Mouse (Mus musculus): ENCODE data around the gene Reps2. TPM values are rescaled to one million over a fixed set of nuclear protein-coding genes. Genes with fewer than 3 reads are reported as not detected.
A peak's percentile ranks its signal among the peaks of the same experiment; 100 is the strongest.

Reps2 gene
- polyA plus RNA-seq, 1 experiment from 2014 or later: 1.8 TPM

DNA sequence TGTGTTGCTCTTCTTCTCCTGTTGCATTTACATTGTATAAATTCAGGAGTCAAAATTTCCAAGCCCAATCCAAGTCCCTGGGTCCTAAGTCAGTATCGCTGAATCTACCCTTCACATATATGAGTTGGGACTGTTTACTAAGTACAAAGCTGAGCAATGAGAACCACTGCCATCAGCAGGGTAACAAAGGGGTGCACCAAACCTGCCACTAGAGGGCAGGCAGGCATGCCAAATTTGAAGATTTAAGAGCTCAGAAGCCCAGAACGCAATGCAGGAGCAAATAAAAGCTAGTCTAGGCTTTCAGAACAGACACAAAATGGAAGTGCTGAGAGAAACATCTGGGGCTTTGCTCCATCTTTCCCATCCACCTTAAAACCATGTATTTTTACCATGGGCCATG lies 116.2 kb downstream of the Reps2 start:
- Histone ChIP-seq H3K9me3 (no peaks in the 10 kb centered on the region), H3K4me2 (no peak overlapping the region), H3K36me3 (no peaks in the 10 kb centered on the region), H3K27me3 (peaks cover 35% of the 10 kb centered on the region), H3K27ac (replicated peaks) (no peak overlapping the region), H3K4me1 (replicated peaks) (no peaks in the 10 kb centered on the region), H3K9ac (no peak overlapping the region), H3K4me3 (no peak overlapping the region)
- ATAC-seq (ENCODE audit: low read depth): no peak
- 35% methylated on average over 2 of the region's 2 CpGs for WGBS

DNA sequence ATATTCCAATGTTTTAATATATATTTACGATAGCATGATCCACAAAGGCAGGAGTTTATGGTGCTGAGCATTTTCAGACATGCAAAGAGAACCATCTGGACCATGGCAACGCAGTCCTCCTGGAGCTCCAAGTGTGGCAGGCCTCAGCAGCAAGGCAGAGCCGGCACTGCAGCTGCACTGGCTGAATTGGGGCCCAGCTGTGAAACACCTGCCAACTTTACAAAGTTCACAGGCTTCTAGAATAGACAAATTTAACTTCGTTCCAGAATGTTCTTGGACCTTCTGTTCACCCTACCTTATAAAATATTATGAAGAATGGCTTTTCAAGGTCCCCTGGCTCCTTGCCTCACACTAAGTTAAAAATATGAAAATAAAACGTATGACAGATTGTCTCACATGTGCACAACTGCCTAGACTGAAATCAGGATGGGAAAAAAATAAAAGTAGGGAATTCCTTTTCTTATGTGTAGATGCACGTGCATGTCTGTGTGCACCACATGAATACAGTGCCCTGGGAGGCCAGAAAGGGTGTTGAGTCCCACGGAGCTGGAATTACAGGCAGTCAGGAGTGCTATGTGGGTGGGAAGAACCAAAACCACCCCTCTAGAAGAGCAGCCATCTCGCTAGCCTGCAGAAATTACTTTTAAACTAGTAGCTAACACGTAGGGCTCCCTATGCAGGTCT lies 121.5 kb downstream of the Reps2 start:
- 49% methylated on average over 9 of the region's 9 CpGs for WGBS
- Histone ChIP-seq H3K27ac (replicated peaks) (peak overlapping the region; percentile 52), H3K4me3 (no peak overlapping the region), H3K4me1 (replicated peaks) (peaks cover 9% of the 10 kb centered on the region), H3K9ac (no peak overlapping the region), H3K9me3 (no peaks in the 10 kb centered on the region), H3K27me3 (peaks cover 60% of the 10 kb centered on the region), H3K4me2 (no peak overlapping the region), H3K36me3 (no peaks in the 10 kb centered on the region)
- peak; percentile 71; the same call in 1 of the 2 replicates for ATAC-seq (ENCODE audit: low read depth)

- Histone ChIP-seq H3K9ac (no peak overlapping the region), H3K36me3 (no peaks in the 10 kb centered on the region), H3K4me1 (replicated peaks) (peaks cover 9% of the 10 kb centered on the region), H3K9me3 (no peaks in the 10 kb centered on the region), H3K4me3 (no peak overlapping the region), H3K27ac (replicated peaks) (peak overlapping the region; percentile 4), H3K27me3 (peaks cover 60% of the 10 kb centered on the region), H3K4me2 (no peak overlapping the region)
- 24% methylated on average over 4 of the region's 4 CpGs for WGBS
- peak; percentile 69 for ATAC-seq (ENCODE audit: low read depth)
Measured at GRCm38 (mm10) chrX:162521197-162521596, 122.3 kb downstream of the Reps2 start.

GRCm38 (mm10) chrX:162520374-162520773 lies 123.1 kb downstream of the Reps2 start:
- Histone ChIP-seq H3K9me3 (no peaks in the 10 kb centered on the region), H3K4me3 (no peak overlapping the region), H3K36me3 (no peaks in the 10 kb centered on the region), H3K9ac (no peak overlapping the region), H3K27me3 (peaks cover 55% of the 10 kb centered on the region), H3K4me1 (replicated peaks) (peaks cover 9% of the 10 kb centered on the region), H3K27ac (replicated peaks) (no peak overlapping the region), H3K4me2 (no peak overlapping the region)
- 62% methylated on average over 2 of the region's 2 CpGs for WGBS
- no peak for ATAC-seq (ENCODE audit: low read depth)

DNA sequence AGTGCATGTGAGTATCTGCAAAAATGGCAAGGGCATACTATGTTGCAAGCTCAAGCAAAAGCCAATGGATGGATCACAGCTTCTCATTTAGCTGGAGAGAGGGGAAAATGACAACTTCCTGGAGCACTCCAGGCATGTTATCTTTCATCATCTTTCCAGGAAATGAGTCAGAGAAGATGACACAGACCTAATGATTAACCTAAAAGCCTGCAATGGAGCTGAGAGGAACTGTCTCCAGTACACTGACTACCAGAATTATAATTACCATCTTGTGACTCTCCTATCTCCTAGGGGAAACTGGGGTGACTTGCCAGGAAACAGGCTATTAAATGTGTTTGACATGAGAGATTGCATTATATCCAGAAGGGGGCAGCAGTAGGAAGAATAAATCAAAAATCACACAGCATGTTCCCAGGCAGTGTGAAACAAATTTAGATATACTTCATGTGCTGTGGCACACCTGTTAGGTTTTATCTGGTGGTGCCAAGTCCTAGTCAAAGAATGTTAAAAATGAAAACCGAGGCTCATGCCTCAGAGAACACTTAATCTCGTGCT lies 132.9 kb downstream of the Reps2 start:
- no peak overlapping the region for H3K9ac ChIP-seq
- no peaks in the 10 kb centered on the region for H3K9me3 ChIP-seq
- H3K4me1 ChIP-seq (replicated peaks): no peaks in the 10 kb centered on the region
- no peaks in the 10 kb centered on the region for H3K36me3 ChIP-seq
- no peak for ATAC-seq (ENCODE audit: low read depth)
- 73% methylated on average over 2 of the region's 2 CpGs for WGBS
- no peak overlapping the region for H3K4me3 ChIP-seq
- H3K27me3 ChIP-seq: peaks cover 46% of the 10 kb centered on the region
- H3K4me2 ChIP-seq: no peak overlapping the region
- no peak overlapping the region for H3K27ac ChIP-seq (replicated peaks)

DNA sequence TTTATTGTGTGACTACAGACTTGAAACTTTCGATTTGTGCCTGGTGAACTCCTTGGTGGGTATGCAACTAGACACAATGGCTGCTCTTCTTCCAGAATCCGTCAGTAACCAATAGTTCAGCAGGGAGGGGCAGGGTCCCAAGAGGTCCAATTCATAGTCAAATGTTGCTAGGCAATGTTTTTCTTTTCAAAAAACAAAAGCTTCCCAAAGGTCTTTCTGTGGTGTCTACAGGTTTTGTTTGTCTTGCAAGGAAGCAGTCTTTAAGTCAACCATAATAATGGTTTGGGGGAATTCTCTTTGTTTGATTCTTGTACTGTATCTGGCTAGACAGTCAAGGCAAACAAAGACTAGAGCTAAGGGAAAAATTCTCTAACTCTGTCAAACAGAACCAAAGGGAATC lies 138.3 kb downstream of the Reps2 start:
- no peak overlapping the region for H3K4me2 ChIP-seq
- H3K27ac ChIP-seq (replicated peaks): no peak overlapping the region
- no peaks in the 10 kb centered on the region for H3K36me3 ChIP-seq
- H3K9ac ChIP-seq: no peak overlapping the region
- WGBS: 23% methylated on average over 2 of the region's 2 CpGs
- H3K9me3 ChIP-seq: no peaks in the 10 kb centered on the region
- no peaks in the 10 kb centered on the region for H3K4me1 ChIP-seq (replicated peaks)
- ATAC-seq (ENCODE audit: low read depth): no peak
- no peak overlapping the region for H3K4me3 ChIP-seq
- peaks cover 78% of the 10 kb centered on the region for H3K27me3 ChIP-seq

GRCm38 (mm10) chrX:162503436-162503835 lies 140.0 kb downstream of the Reps2 start:
- no peak overlapping the region for H3K4me3 ChIP-seq
- WGBS: 51% methylated on average over 2 of the region's 2 CpGs
- no peak for ATAC-seq (ENCODE audit: low read depth)
- H3K4me1 ChIP-seq (replicated peaks): no peaks in the 10 kb centered on the region
- peaks cover 67% of the 10 kb centered on the region for H3K27me3 ChIP-seq
- H3K9me3 ChIP-seq: no peaks in the 10 kb centered on the region
- H3K4me2 ChIP-seq: no peak overlapping the region
- H3K36me3 ChIP-seq: no peaks in the 10 kb centered on the region
- H3K27ac ChIP-seq (replicated peaks): no peak overlapping the region
- no peak overlapping the region for H3K9ac ChIP-seq

DNA sequence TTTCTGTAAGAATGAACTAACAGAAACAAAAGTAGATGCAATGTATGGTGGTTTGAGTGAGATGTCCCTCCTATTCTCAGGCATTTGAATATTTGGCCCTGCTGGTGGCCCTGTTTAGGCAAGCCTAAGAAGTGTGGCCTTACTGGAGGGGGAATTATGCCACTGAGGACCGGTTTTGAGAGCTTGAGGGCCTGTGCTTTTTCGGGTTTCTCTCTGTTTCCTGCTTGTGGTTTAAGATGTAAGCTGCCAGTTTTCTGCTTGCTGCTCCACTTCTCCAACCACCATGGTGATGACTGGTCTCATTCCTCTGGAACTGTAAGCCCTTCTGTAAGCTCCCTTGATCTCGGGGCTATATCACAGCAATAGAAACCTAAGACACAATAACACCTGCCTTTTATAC lies 142.5 kb downstream of the Reps2 start:
- WGBS: 85% methylated on average over 3 of the region's 3 CpGs
- Histone ChIP-seq H3K36me3 (no peaks in the 10 kb centered on the region), H3K4me2 (no peak overlapping the region), H3K27ac (replicated peaks) (no peak overlapping the region), H3K27me3 (peaks cover 65% of the 10 kb centered on the region), H3K9ac (no peak overlapping the region), H3K4me3 (no peak overlapping the region), H3K4me1 (replicated peaks) (no peaks in the 10 kb centered on the region), H3K9me3 (no peaks in the 10 kb centered on the region)
- ATAC-seq (ENCODE audit: low read depth): no peak

- H3K27me3 ChIP-seq: peaks cover 58% of the 10 kb centered on the region
- no peak overlapping the region for H3K4me2 ChIP-seq
- no peaks in the 10 kb centered on the region for H3K36me3 ChIP-seq
- ATAC-seq (ENCODE audit: low read depth): no peak
- no peaks in the 10 kb centered on the region for H3K4me1 ChIP-seq (replicated peaks)
- H3K27ac ChIP-seq (replicated peaks): no peak overlapping the region
- 36% methylated on average over 2 of the region's 2 CpGs for WGBS
- H3K4me3 ChIP-seq: no peak overlapping the region
- no peak overlapping the region for H3K9ac ChIP-seq
- no peaks in the 10 kb centered on the region for H3K9me3 ChIP-seq
Measured at GRCm38 (mm10) chrX:162496485-162496884, 147.0 kb downstream of the Reps2 start.

GRCm38 (mm10) chrX:162488630-162489029 lies 154.8 kb downstream of the Reps2 start:
- H3K9me3 ChIP-seq: no peaks in the 10 kb centered on the region
- H3K4me2 ChIP-seq: no peak overlapping the region
- H3K36me3 ChIP-seq: no peaks in the 10 kb centered on the region
- H3K9ac ChIP-seq: no peak overlapping the region
- peaks cover 21% of the 10 kb centered on the region for H3K27me3 ChIP-seq
- ATAC-seq (ENCODE audit: low read depth): no peak
- H3K4me1 ChIP-seq (replicated peaks): no peaks in the 10 kb centered on the region
- no peak overlapping the region for H3K4me3 ChIP-seq
- no peak overlapping the region for H3K27ac ChIP-seq (replicated peaks)
- 77% methylated on average over 1 of the region's 1 CpGs for WGBS

- H3K36me3 ChIP-seq: no peaks in the 10 kb centered on the region
- no peaks in the 10 kb centered on the region for H3K9me3 ChIP-seq
- H3K4me2 ChIP-seq: no peak overlapping the region
- H3K4me3 ChIP-seq: no peak overlapping the region
- no peak for ATAC-seq (ENCODE audit: low read depth)
- no peak overlapping the region for H3K27ac ChIP-seq (replicated peaks)
- no peak overlapping the region for H3K9ac ChIP-seq
- no peaks in the 10 kb centered on the region for H3K4me1 ChIP-seq (replicated peaks)
- H3K27me3 ChIP-seq: peaks cover 17% of the 10 kb centered on the region
Measured at GRCm38 (mm10) chrX:162487734-162488133, 155.7 kb downstream of the Reps2 start.

GRCm38 (mm10) chrX:162470213-162470612 lies 173.2 kb downstream of the Reps2 start:
- Histone ChIP-seq H3K27ac (replicated peaks) (no peak overlapping the region), H3K27me3 (peaks cover 23% of the 10 kb centered on the region), H3K9me3 (no peaks in the 10 kb centered on the region), H3K4me2 (no peak overlapping the region), H3K36me3 (no peaks in the 10 kb centered on the region), H3K9ac (no peak overlapping the region), H3K4me3 (no peak overlapping the region), H3K4me1 (replicated peaks) (no peaks in the 10 kb centered on the region)
- WGBS: 77% methylated on average over 3 of the region's 3 CpGs
- ATAC-seq (ENCODE audit: low read depth): no peak

DNA sequence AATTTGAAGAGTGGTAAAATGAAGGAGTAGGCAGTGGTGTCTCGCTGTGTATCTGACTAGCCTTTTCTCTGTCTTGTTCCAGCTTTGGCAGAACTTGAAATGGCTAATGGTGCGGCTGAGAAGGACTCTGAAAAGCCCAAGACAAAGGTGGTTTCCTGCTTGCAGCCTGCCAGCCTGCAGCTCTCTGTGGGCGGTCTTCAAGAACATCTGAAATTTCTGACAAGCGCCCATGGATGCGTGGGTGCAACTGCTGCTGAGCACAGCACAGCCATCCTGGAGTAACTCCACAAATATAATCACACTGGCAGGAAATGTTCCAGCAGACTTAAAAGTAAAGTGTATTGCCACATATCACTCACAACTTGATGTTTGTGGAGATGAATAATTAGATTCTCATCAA lies 181.3 kb downstream of the Reps2 start:
- Histone ChIP-seq H3K9me3 (no peaks in the 10 kb centered on the region), H3K4me2 (no peak overlapping the region), H3K4me1 (replicated peaks) (no peaks in the 10 kb centered on the region), H3K27ac (replicated peaks) (no peak overlapping the region), H3K27me3 (no peaks in the 10 kb centered on the region; the same call in 1 of the 2 replicates), H3K4me3 (no peak overlapping the region), H3K36me3 (no peaks in the 10 kb centered on the region), H3K9ac (no peak overlapping the region)
- WGBS: 75% methylated on average over 5 of the region's 5 CpGs
- ATAC-seq (ENCODE audit: low read depth): no peak
